Mouse (Mus musculus) brain, adult 2 months (tissue): ENCODE data around the gene Zc2hc1b.

Source experiments
- DNase-seq: peaks from one replicate; pipeline ENCODE4 v3.0.0; 2011; ENCODE audit warnings: low read depth, low spot score

The Zc2hc1b gene

GRCm38 (mm10) chr10:13172798-13173221 is 5.0 kb downstream of the Zc2hc1b start:
- no peak for DNase-seq

- no peak for DNase-seq
These were observed 6.4 kb downstream of the Zc2hc1b start for GRCm38 (mm10) chr10:13171461-13171860.

GRCm38 (mm10) chr10:13170739-13171448 is 6.9 kb downstream of the Zc2hc1b start:
- DNase-seq: peak; percentile 24

GRCm38 (mm10) chr10:13168461-13168860 is 9.4 kb downstream of the Zc2hc1b start:
- no peak for DNase-seq

GRCm38 (mm10) chr10:13162031-13162430 is 15.8 kb downstream of the Zc2hc1b start:
- DNase-seq: no peak

GRCm38 (mm10) chr10:13160913-13161312 is 16.9 kb downstream of the Zc2hc1b start:
- peak; percentile 37 for DNase-seq

- no peak for DNase-seq
These were observed 22.4 kb downstream of the Zc2hc1b start for GRCm38 (mm10) chr10:13155377-13155776.

GRCm38 (mm10) chr10:13152811-13153364 is 24.9 kb downstream of the Zc2hc1b start:
- no peak for DNase-seq

GRCm38 (mm10) chr10:13151353-13151752 is 26.5 kb downstream of the Zc2hc1b start:
- DNase-seq: peak; percentile 21

GRCm38 (mm10) chr10:13150435-13150834 is 27.4 kb downstream of the Zc2hc1b start:
- DNase-seq: no peak

- DNase-seq: no peak
These were observed 37.4 kb downstream of the Zc2hc1b start for GRCm38 (mm10) chr10:13140434-13140833.

- no peak for DNase-seq
These were observed 39.9 kb downstream of the Zc2hc1b start for GRCm38 (mm10) chr10:13137906-13138305.

- no peak for DNase-seq
These were observed 42.1 kb downstream of the Zc2hc1b start for GRCm38 (mm10) chr10:13135751-13136150.

- DNase-seq: no peak
These were observed 42.5 kb downstream of the Zc2hc1b start for GRCm38 (mm10) chr10:13135276-13135675.

GRCm38 (mm10) chr10:13133850-13134249 is 44.0 kb downstream of the Zc2hc1b start:
- peak; percentile 21 for DNase-seq

GRCm38 (mm10) chr10:13127946-13128345 is 49.9 kb downstream of the Zc2hc1b start:
- DNase-seq: no peak

GRCm38 (mm10) chr10:13127335-13127734 is 50.5 kb downstream of the Zc2hc1b start:
- DNase-seq: peak; percentile 43

- DNase-seq: no peak
These were observed 52.0 kb downstream of the Zc2hc1b start for GRCm38 (mm10) chr10:13125811-13126210.

- no peak for DNase-seq
These were observed 58.5 kb downstream of the Zc2hc1b start for GRCm38 (mm10) chr10:13119300-13119699.

GRCm38 (mm10) chr10:13118770-13119102 is 59.1 kb downstream of the Zc2hc1b start:
- DNase-seq: no peak

- DNase-seq: no peak
These were observed 59.6 kb downstream of the Zc2hc1b start for GRCm38 (mm10) chr10:13118024-13118769.

- no peak for DNase-seq
These were observed 60.8 kb downstream of the Zc2hc1b start for GRCm38 (mm10) chr10:13116706-13117665.
